Mouse (Mus musculus): ENCODE measurements around the gene Far2.

Gene Far2

GRCm38 (mm10) chr6:148046881-148047649 is at the start of gene Far2:
Gene Far2 (plus strand): TSS chr6:148047259.
- DNase-seq (ENCODE audit: low spot score): no peak

GRCm38 (mm10) chr6:148000483-148000882 is 46.6 kb upstream of the Far2 start:
- DNase-seq (ENCODE audit: low spot score): no peak

- DNase-seq (ENCODE audit: low spot score): no peak
Observed at GRCm38 (mm10) chr6:148001071-148001470, 46.0 kb upstream of the Far2 start.

- DNase-seq (ENCODE audit: low spot score): no peak
Observed at GRCm38 (mm10) chr6:148006118-148006837, 40.8 kb upstream of the Far2 start.

- DNase-seq (ENCODE audit: low spot score): no peak
Observed at GRCm38 (mm10) chr6:148040759-148041158, 6.3 kb upstream of the Far2 start.

GRCm38 (mm10) chr6:148047650-148047988 is 560 bp downstream of the Far2 start:
- DNase-seq (ENCODE audit: low spot score): no peak

- DNase-seq (ENCODE audit: low spot score): no peak
Observed at GRCm38 (mm10) chr6:148063131-148063530, 16.1 kb downstream of the Far2 start.

- no peak for DNase-seq (ENCODE audit: low spot score)
Observed at GRCm38 (mm10) chr6:148066267-148066666, 19.2 kb downstream of the Far2 start.

GRCm38 (mm10) chr6:148068786-148069185 is 21.7 kb downstream of the Far2 start:
- DNase-seq (ENCODE audit: low spot score): no peak

- no peak for DNase-seq (ENCODE audit: low spot score)
Observed at GRCm38 (mm10) chr6:148073599-148073998, 26.5 kb downstream of the Far2 start.

GRCm38 (mm10) chr6:148074211-148074864 is 27.3 kb downstream of the Far2 start:
- no peak for DNase-seq (ENCODE audit: low spot score)

GRCm38 (mm10) chr6:148083864-148084263 is 36.8 kb downstream of the Far2 start:
- DNase-seq (ENCODE audit: low spot score): no peak

- no peak for DNase-seq (ENCODE audit: low spot score)
Observed at GRCm38 (mm10) chr6:148084403-148084802, 37.3 kb downstream of the Far2 start.

GRCm38 (mm10) chr6:148097039-148097438 is 50.0 kb downstream of the Far2 start:
- no peak for DNase-seq (ENCODE audit: low spot score)

- no peak for DNase-seq (ENCODE audit: low spot score)
Observed at GRCm38 (mm10) chr6:148101977-148102376, 54.9 kb downstream of the Far2 start.

- no peak for DNase-seq (ENCODE audit: low spot score)
Observed at GRCm38 (mm10) chr6:148102434-148102833, 55.4 kb downstream of the Far2 start.

- peak; percentile 65 for DNase-seq (ENCODE audit: low spot score)
Observed at GRCm38 (mm10) chr6:148104212-148104611, 57.2 kb downstream of the Far2 start.

GRCm38 (mm10) chr6:148105722-148106268 is 58.7 kb downstream of the Far2 start:
- DNase-seq (ENCODE audit: low spot score): no peak

GRCm38 (mm10) chr6:148108741-148109472 is 61.8 kb downstream of the Far2 start:
- no peak for DNase-seq (ENCODE audit: low spot score)

GRCm38 (mm10) chr6:148110996-148111633 is 64.1 kb downstream of the Far2 start:
- no peak for DNase-seq (ENCODE audit: low spot score)

- DNase-seq (ENCODE audit: low spot score): no peak
Observed at GRCm38 (mm10) chr6:148116371-148116770, 69.3 kb downstream of the Far2 start.

- no peak for DNase-seq (ENCODE audit: low spot score)
Observed at GRCm38 (mm10) chr6:148116907-148117306, 69.8 kb downstream of the Far2 start.
